7 mouse cellular contexts compared by ENCODE assay signal in genomic region chr3:87982836-87983601, GRCm38 (mm10). TPM values are rescaled to one million over a fixed set of nuclear protein-coding genes. Genes with fewer than 3 reads are reported as not detected.
DNase-seq lines count a peak whose midpoint lies in the region; ATAC-seq and TF ChIP-seq lines count a peak whose summit lies in the region.

No protein-coding gene starts in this region.

- H3K27me3 ChIP-seq in Patski: no peaks in the 10 kb centered on the region
- H3K27me3 ChIP-seq in embryonic facial prominence, embryonic 13.5 days: peaks cover 5% of the 10 kb centered on the region; the same call in 1 of the 2 replicates
- 0 out of 2 replicates have a peak, but pooled peaks cover 6% of the 10 kb centered on the region for H3K27me3 ChIP-seq in midbrain, embryonic 12.5 days

- H3K9ac ChIP-seq in embryonic facial prominence, embryonic 13.5 days: peak overlapping the region; percentile 57
- H3K9ac ChIP-seq in midbrain, embryonic 12.5 days (replicated peaks): peak overlapping the region; percentile 44

- no peak for TF ChIP-seq CTCF in Patski (IDR thresholded peaks at IDR 0.05)

- 9% methylated on average over 13 of the region's 13 CpGs for WGBS in embryonic facial prominence, embryonic 13.5 days
- under 1% methylated on average over 13 of the region's 13 CpGs for WGBS in midbrain, embryonic 12.5 days

- in situ Hi-C loops in Patski (cut with MboI; ENCODE audit: low pct_unique_long_range_greater_than_20kb): no loop called here

- POLR2A ChIA-PET in Patski (lab: Charles Lee): interaction anchor here (0.9 to 9.4 kb wide), 4 partner anchors 11 to 22 kb away, joined by 3 to 96 read pairs (median 4); partner anchors contain the start of gene Nes

- peaks cover 56% of the 10 kb centered on the region for H3K4me1 ChIP-seq in embryonic facial prominence, embryonic 13.5 days
- peaks cover 91% of the 10 kb centered on the region for H3K4me1 ChIP-seq in midbrain, embryonic 12.5 days

- CTCF ChIA-PET in Patski (lab: Charles Lee): interaction anchor here (0.7 to 18.5 kb wide), 2 partner anchors 17 to 47 kb away, joined by 3 to 437 read pairs; partner anchors contain the start of gene Nes

- peak; percentile 46 for ATAC-seq in Patski
- 0 out of 2 replicates have a peak, but pooled peaks have one; percentile 17 for ATAC-seq in embryonic facial prominence, embryonic 13.5 days (ENCODE audit: insufficient number of reproducible peaks, insufficient read depth, low FRiP score, low TSS enrichment, low read depth)
- peak; percentile 21 for ATAC-seq in midbrain, embryonic 12.5 days (ENCODE audit: low FRiP score, low read depth)

- H3K27ac ChIP-seq in embryonic facial prominence, embryonic 13.5 days: peak overlapping the region; percentile 83
- peak overlapping the region; percentile 86 for H3K27ac ChIP-seq in midbrain, embryonic 12.5 days (replicated peaks)

- intact Hi-C loops in heart, postnatal 10 days (cut with DNase I): no loop called here

- no peaks in the 10 kb centered on the region for H3K36me3 ChIP-seq in embryonic facial prominence, embryonic 13.5 days
- peaks cover 13% of the 10 kb centered on the region for H3K36me3 ChIP-seq in midbrain, embryonic 12.5 days

- peak overlapping the region; percentile 21 for H3K4me3 ChIP-seq in embryonic facial prominence, embryonic 13.5 days
- no peak overlapping the region for H3K4me3 ChIP-seq in midbrain, embryonic 12.5 days

- peak overlapping the region; percentile 47 for H3K4me2 ChIP-seq in embryonic facial prominence, embryonic 13.5 days
- H3K4me2 ChIP-seq in midbrain, embryonic 12.5 days (replicated peaks): peak overlapping the region; percentile 37

- H3K9me3 ChIP-seq in embryonic facial prominence, embryonic 13.5 days: no peaks in the 10 kb centered on the region
- no peaks in the 10 kb centered on the region for H3K9me3 ChIP-seq in midbrain, embryonic 12.5 days

- DNase-seq in Patski (ENCODE audit: low read depth, low spot score): peak; percentile 44
- peak; percentile 60 to 70 for DNase-seq in heart, postnatal 10 days
- DNase-seq in kidney, postnatal 4 days: peak; percentile 61 to 75
- no peak for DNase-seq in cerebellum, adult 8-10 months
- DNase-seq in right cerebral cortex, postnatal 10 days (ENCODE audit: low spot score in 2 of 2): no peak

RNA-seq across cellular contexts. Expression of gene Nes, which starts 12.1 kb away (rescaled TPM):
- polyA plus RNA-seq in Patski (2021): 45.0 TPM
- 13.8 and 17.7 TPM in 2 replicates for polyA plus RNA-seq in embryonic facial prominence, embryonic 13.5 days (2015; fragmentation: Nextera tagmentation; extraction: Ambion mirVana)
- total RNA-seq in heart, postnatal 10 days (2021): 10 to 100 TPM; 56.4 to 62.4 TPM
- polyA plus RNA-seq in midbrain, embryonic 12.5 days (2016; fragmentation: Nextera tagmentation; extraction: Ambion mirVana): 183 and 196 TPM in 2 replicates

RNA-seq across cellular contexts. Expression of gene Bcan, which starts 17.0 kb away (rescaled TPM):
- polyA plus RNA-seq in Patski (2021): 0.28 TPM
- 0.39 and 0.53 TPM in 2 replicates for polyA plus RNA-seq in embryonic facial prominence, embryonic 13.5 days (2015; fragmentation: Nextera tagmentation; extraction: Ambion mirVana)
- under 1 TPM in 1 of 2 experiments, not detected in 1; 0.17 TPM for total RNA-seq in heart, postnatal 10 days (2021)
- polyA plus RNA-seq in midbrain, embryonic 12.5 days (2016; fragmentation: Nextera tagmentation; extraction: Ambion mirVana): 0.63 and 1.1 TPM in 2 replicates

RNA-seq across cellular contexts. Expression of gene Crabp2, which starts 34.6 kb away (rescaled TPM):
- polyA plus RNA-seq in Patski (2021): 0.59 TPM
- 345 and 370 TPM in 2 replicates for polyA plus RNA-seq in embryonic facial prominence, embryonic 13.5 days (2015; fragmentation: Nextera tagmentation; extraction: Ambion mirVana)
- under 1 TPM; 0.57 to 0.81 TPM for total RNA-seq in heart, postnatal 10 days (2021)
- 291 and 335 TPM in 2 replicates for polyA plus RNA-seq in midbrain, embryonic 12.5 days (2016; fragmentation: Nextera tagmentation; extraction: Ambion mirVana)

RNA-seq across cellular contexts. Expression of gene Hapln2, which starts 44.4 kb away (rescaled TPM):
- polyA plus RNA-seq in Patski (2021): 0.32 TPM
- 0.15 TPM in 1 of 2 replicates, not detected in the other for polyA plus RNA-seq in embryonic facial prominence, embryonic 13.5 days (2015; fragmentation: Nextera tagmentation; extraction: Ambion mirVana)
- not detected for total RNA-seq in heart, postnatal 10 days (2021)
- 0.13 and 0.43 TPM in 2 replicates for polyA plus RNA-seq in midbrain, embryonic 12.5 days (2016; fragmentation: Nextera tagmentation; extraction: Ambion mirVana)

RNA-seq across cellular contexts. Expression of gene Rrnad1, which starts 52.5 kb away (rescaled TPM):
- polyA plus RNA-seq in Patski (2021): 24.6 TPM
- polyA plus RNA-seq in embryonic facial prominence, embryonic 13.5 days (2015; fragmentation: Nextera tagmentation; extraction: Ambion mirVana): 21.1 and 25.2 TPM in 2 replicates
- 1 to 10 TPM; 6.8 to 7.0 TPM for total RNA-seq in heart, postnatal 10 days (2021)
- 23.5 and 24.2 TPM in 2 replicates for polyA plus RNA-seq in midbrain, embryonic 12.5 days (2016; fragmentation: Nextera tagmentation; extraction: Ambion mirVana)

Comparison
In these comparisons a context has a peak if more than half of its experiments do, and no peak if none do; other contexts are left out.
1. DNase-seq: peak in Patski (single experiment), heart, postnatal 10 days (2 of 2) and kidney, postnatal 4 days (2 of 2); none in cerebellum, adult 8-10 months (single experiment) and right cerebral cortex, postnatal 10 days (0 of 2).
2. RNA of gene Crabp2, which starts 34.6 kb away (polyA plus RNA-seq): 345 to 370 TPM in embryonic facial prominence, embryonic 13.5 days and 291 to 335 TPM in midbrain, embryonic 12.5 days; 0.59 TPM in Patski (single experiment); every median in the first group is over 100 times any median in the second.
3. Peak in every context shown above with its lines, with median percentiles within 50 percentile points of each other: ATAC-seq.